Mouse (Mus musculus) kidney, adult 2 months (tissue): ENCODE results near the gene Baz2a. TPM values are rescaled to one million over a fixed set of nuclear protein-coding genes. Genes with fewer than 3 reads are reported as not detected.

ENCODE experiments used
- DNase-seq: peaks from one replicate; pipeline ENCODE4 v3.0.0; 2021
- H3K27ac ChIP-seq: fragments of 200-500 bp; 2 replicates; pipeline ENCODE4 v1.5.1; 2012; ENCODE audit warnings: low read depth, low read length, control low read depth, inconsistent platforms; ENCODE audit not compliant: insufficient read depth
- H3K27me3 ChIP-seq: fragments of 200-500 bp; replicated peaks from 2 replicates; pipeline ENCODE4 v1.6.1; 2012; ENCODE audit warnings: mild to moderate bottlenecking, moderate library complexity, low read length, inconsistent platforms; ENCODE audit not compliant: control insufficient read depth, insufficient read depth
- H3K36me3 ChIP-seq: fragments of 200-500 bp; 2 replicates; pipeline ENCODE4 v1.6.1; 2012; ENCODE audit warnings: mild to moderate bottlenecking, moderate library complexity, low read length, inconsistent platforms; ENCODE audit not compliant: control insufficient read depth, insufficient read depth
- H3K4me1 ChIP-seq: fragments of 200-500 bp; 2 replicates; pipeline ENCODE4 v1.6.1; 2011; ENCODE audit warnings: low read length; ENCODE audit not compliant: control insufficient read depth, insufficient read depth
- H3K4me3 ChIP-seq: fragments of 200-500 bp; 2 replicates; pipeline ENCODE4 v1.5.1; 2011; ENCODE audit warnings: mild to moderate bottlenecking, low read depth, low read length, control low read depth; ENCODE audit not compliant: insufficient read depth
- CTCF ChIP-seq: fragments of 200-500 bp; conservative IDR thresholded peaks from 2 replicates; pipeline ENCODE4 v1.5.1; 2011; ENCODE audit warnings: low read depth, mild to moderate bottlenecking, control low read depth, low read length, moderate library complexity, mixed read lengths; ENCODE audit not compliant: insufficient read depth, insufficient read length
- POLR2A ChIP-seq: fragments of 200-500 bp; IDR thresholded peaks from one replicate; pipeline ENCODE4 v1.6.1; 2011; ENCODE audit warnings: low read depth, low read length, control low read depth
- WGBS: fragments of 180-500 bp; shearing (Covaris S2); methylation state at CpG from one replicate; pipeline ENCODE4 v1.1.7; 2018; 5-methylcytosine and 5-hydroxymethylcytosine counted together
- polyA plus RNA-seq: library from polyadenylated mRNA; depleted of rRNA; stranded (reverse); fragments of >200 nt; gene quantifications from 2 replicates; pipeline ENCODE4 v1.2.3, GENCODE M21; 2012; rRNA removed

Baz2a gene
- polyA plus RNA-seq, result 21.6 and 22.5 TPM in 2 replicates

DNA sequence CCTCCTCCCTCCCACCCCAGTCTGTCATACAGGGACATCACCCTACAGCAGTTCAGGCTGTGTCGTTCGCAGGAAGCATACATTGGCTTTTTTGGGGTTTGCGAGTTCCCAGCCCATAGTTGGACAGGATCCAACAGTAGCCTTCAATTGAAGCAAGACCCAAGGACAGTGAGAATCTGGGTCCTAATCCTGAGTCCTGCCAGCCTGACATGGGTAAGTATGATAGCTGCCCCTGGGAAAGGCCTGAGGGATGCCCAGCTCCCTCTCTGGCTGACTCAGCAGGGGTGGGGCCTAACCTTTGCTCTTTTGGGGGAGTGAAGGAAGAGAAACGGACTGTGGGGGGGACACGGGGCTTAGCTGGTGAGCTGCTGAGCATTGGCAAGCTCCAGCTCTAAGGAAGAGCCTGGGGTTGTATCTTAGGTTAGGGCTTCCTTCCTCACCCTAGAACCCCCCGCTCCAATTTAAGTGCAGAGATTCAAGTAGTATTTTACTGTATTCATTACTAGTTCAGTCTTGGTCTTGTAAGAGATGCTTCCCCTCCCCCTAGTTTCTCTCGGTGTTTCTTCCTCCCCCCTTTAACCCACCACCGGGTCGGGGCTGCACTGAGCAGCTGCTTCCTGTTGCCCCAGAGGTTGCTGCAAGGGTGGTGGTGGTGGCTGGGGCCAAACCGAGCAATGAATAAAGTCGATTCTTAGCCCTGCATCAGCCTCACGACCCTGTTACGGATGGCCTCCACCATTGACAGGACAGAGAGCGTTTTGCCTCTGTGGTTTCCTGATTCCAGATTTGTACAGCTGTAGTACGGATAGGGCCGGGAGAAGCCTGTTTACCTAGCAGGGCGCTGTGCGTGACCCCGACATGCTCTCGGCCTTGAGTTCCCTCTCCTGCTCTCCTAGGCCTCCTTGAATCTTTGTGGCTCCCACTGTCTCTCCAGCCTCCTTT lies at the start of gene Baz2a:
Baz2a (plus strand) TSS at position 14 of the 942 bp plus-strand sequence.
- H3K4me3 ChIP-seq, result peak within 1 kb of the TSS; percentile 93
- TF ChIP-seq POLR2A, result peak; percentile 38
- TF ChIP-seq CTCF, result no peak
- no peaks in the 10 kb centered on the region for H3K27me3 ChIP-seq
- peak; percentile 89 for DNase-seq
- peaks cover 21% of the 10 kb centered on the region; the same call in 1 of the 2 replicates for H3K4me1 ChIP-seq
- peaks cover 21% of the 10 kb centered on the region for H3K36me3 ChIP-seq
- peak within 1 kb of the TSS; percentile 96 for H3K27ac ChIP-seq
- WGBS, result 1% methylated on average over 20 of the region's 20 CpGs

DNA sequence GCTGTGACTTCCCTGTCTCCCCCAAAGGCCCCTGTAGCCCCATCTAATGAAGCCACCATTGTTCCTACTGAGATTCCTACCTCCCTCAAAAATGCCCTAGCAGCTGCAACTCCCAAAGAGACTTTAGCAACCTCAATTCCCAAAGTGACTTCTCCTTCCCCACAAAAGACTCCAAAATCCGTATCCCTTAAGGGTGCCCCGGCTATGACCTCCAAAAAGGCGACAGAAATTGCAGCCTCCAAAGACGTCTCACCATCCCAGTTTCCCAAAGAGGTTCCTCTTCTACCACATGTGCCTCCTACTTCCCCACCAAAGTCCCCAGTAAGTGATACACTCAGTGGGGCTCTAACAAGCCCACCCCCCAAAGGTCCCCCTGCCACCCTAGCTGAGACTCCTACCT lies 49.7 kb upstream of the Baz2a start:
- TF ChIP-seq CTCF (no peak), POLR2A (no peak)
- H3K4me1 ChIP-seq, result peaks cover 18% of the 10 kb centered on the region; the same call in 1 of the 2 replicates
- H3K4me3 ChIP-seq, result no peak overlapping the region
- 69% methylated on average over 4 of the region's 4 CpGs for WGBS
- H3K36me3 ChIP-seq, result peaks cover 4% of the 10 kb centered on the region
- no peaks in the 10 kb centered on the region for H3K27me3 ChIP-seq
- no peak for DNase-seq
- no peak overlapping the region for H3K27ac ChIP-seq

DNA sequence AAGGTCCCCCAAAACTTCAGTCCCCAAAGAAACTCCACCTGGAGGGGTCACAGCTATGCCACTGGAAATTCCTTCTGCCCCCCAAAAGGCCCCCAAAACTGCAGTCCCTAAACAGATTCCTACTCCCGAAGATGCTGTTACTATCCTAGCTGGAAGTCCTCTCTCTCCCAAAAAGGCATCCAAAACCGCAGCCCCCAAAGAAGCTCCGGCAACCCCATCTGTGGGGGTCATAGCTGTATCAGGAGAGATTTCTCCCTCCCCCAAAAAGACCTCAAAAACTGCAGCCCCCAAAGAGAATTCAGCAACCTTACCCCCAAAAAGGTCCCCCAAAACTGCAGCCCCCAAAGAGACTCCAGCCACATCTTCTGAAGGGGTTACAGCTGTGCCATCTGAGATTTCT lies 48.9 kb upstream of the Baz2a start:
- Histone ChIP-seq H3K4me1 (peaks cover 13% of the 10 kb centered on the region; the same call in 1 of the 2 replicates), H3K4me3 (no peak overlapping the region), H3K36me3 (peaks cover 6% of the 10 kb centered on the region), H3K27me3 (no peaks in the 10 kb centered on the region), H3K27ac (no peak overlapping the region)
- DNase-seq, result no peak
- TF ChIP-seq CTCF (no peak), POLR2A (no peak)
- 76% methylated on average over 3 of the region's 3 CpGs for WGBS

DNA sequence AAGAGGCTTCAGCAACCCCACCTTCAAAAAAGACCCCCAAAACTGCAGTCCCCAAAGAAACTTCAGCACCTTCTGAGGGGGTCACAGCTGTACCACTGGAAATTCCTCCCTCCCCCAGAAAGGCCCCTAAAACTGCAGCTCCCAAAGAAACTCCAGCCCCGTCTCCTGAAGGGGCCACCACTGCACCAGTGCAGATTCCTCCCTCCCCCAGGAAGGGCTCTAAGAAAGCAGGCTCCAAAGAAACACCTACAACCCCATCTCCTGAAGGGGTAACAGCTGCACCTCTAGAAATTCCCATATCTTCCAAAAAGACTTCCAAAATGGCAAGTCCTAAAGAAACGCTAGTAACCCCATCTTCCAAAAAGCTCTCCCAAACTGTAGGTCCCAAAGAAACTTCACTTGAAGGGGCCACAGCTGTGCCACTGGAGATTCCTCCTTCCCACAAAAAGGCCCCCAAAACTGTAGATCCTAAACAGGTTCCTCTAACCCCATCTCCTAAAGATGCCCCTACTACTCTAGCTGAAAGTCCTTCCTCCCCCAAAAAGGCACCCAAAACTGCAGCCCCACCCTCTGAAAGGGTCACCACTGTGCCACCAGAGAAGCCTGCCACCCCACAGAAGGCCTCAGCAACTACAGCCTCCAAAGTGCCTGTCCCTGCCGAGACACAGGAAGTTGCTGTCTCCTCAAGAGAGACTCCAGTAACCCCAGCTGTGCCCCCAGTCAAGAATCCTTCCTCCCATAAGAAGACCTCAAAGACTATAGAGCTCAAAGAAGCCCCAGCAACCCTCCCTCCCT lies 48.1 kb upstream of the Baz2a start:
- 60% methylated on average over 3 of the region's 3 CpGs for WGBS

DNA sequence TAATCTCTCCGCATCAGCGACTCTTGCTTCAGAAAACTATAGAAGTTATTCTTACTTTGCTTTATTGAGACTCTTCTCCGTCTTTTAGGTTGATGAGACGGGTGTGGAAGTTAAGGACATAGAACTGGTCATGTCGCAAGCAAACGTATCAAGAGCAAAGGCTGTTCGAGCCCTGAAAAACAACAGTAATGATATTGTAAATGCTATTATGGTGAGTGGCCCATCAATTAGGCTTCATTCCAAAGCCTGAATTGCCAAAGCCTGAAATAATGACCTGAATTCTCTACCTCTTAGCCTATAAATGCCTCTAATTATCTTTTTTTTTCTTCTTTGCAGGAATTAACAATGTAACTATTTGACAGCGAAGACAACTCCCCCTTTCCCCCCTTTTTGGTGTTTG lies 43.2 kb upstream of the Baz2a start:
- TF ChIP-seq CTCF (no peak), POLR2A (no peak)
- WGBS, result 95% methylated on average over 8 of the region's 8 CpGs
- Histone ChIP-seq H3K27ac (no peak overlapping the region), H3K27me3 (no peaks in the 10 kb centered on the region), H3K36me3 (peaks cover 15% of the 10 kb centered on the region), H3K4me1 (no peaks in the 10 kb centered on the region), H3K4me3 (no peak overlapping the region)
- no peak for DNase-seq

More for the DNA sequence above, 48.1 kb upstream of the Baz2a start:
- H3K27me3 ChIP-seq, result no peaks in the 10 kb centered on the region
- TF ChIP-seq CTCF, result no peak
- TF ChIP-seq POLR2A, result no peak
- no peak for DNase-seq
- H3K4me1 ChIP-seq, result peaks cover 10% of the 10 kb centered on the region; the same call in 1 of the 2 replicates
- H3K36me3 ChIP-seq, result peaks cover 8% of the 10 kb centered on the region
- H3K4me3 ChIP-seq, result no peak overlapping the region
- H3K27ac ChIP-seq, result no peak overlapping the region

DNA sequence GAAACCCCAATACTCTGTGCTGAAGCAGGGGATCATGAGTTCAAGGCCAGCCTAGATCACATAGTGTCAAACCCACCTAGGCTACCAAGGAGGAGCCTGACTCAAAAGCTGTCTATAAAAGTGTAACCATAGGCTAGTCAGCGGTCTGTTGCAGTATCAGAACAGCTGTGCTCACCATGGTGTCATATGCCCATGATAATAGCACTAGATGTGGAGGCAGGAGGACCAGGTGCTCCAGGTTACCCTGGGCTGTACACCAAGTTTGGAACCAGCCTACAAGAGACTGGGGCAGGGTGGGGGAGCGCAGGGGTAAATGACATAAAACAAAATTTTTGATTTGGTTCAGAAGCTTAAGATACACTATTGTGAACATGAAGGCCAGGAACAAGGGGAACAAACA lies 41.6 kb upstream of the Baz2a start:
- DNase-seq, result no peak
- Histone ChIP-seq H3K27ac (no peak overlapping the region), H3K27me3 (no peaks in the 10 kb centered on the region), H3K36me3 (peaks cover 13% of the 10 kb centered on the region), H3K4me1 (no peaks in the 10 kb centered on the region), H3K4me3 (no peak overlapping the region)
- TF ChIP-seq POLR2A, result no peak
- 100% methylated on average over 2 of the region's 2 CpGs for WGBS

DNA sequence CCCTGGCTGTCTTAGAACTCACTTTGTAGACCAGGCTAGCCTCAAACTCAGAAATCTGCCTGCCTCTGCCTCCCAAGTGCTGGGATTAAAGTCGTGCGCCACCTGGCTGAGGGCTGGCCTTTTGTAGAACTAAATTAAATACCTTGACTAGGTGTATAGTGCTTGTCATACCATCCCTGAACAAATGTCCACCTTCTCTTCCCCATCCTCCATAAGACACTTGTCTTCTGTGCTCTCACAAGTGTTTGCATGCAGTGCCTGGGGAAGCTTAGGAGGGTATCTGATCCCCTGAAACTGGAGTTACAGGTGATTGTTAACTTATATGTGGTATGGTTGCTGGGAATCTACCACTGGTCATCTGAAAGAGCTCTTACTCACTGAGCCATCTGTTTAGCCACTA lies 41.0 kb upstream of the Baz2a start:
- DNase-seq, result no peak
- WGBS, result 89% methylated on average over 2 of the region's 2 CpGs
- no peaks in the 10 kb centered on the region for H3K4me1 ChIP-seq
- H3K27me3 ChIP-seq, result no peaks in the 10 kb centered on the region
- H3K4me3 ChIP-seq, result no peak overlapping the region
- peaks cover 13% of the 10 kb centered on the region for H3K36me3 ChIP-seq
- TF ChIP-seq CTCF, result no peak
- no peak for TF ChIP-seq POLR2A
- no peak overlapping the region for H3K27ac ChIP-seq
